Mouse (Mus musculus) right cerebral cortex, adult 18-20 months (tissue): ENCODE measurements at regions not wholly inside any gene's neighbourhood (a gene's known extent, or its start where the extent isn't known, plus 50 kb on each side); places are given as distances from the start of the nearest gene placed in this dataset.

Source experiments
- DNase-seq: peaks from one replicate; pipeline ENCODE4 v3.0.0; 2022; ENCODE audit warnings: mixed read lengths

- no peak for DNase-seq
These were observed 444.8 kb downstream of the Tox3 start for GRCm38 (mm10) chr8:89903346-89903745.

- peak; percentile 33 for DNase-seq
These were observed 475.4 kb downstream of the Tox3 start for GRCm38 (mm10) chr8:89872768-89873167.

- DNase-seq, result peak; percentile 32
These were observed 476.2 kb downstream of the Tox3 start for GRCm38 (mm10) chr8:89871966-89872365.

DNA sequence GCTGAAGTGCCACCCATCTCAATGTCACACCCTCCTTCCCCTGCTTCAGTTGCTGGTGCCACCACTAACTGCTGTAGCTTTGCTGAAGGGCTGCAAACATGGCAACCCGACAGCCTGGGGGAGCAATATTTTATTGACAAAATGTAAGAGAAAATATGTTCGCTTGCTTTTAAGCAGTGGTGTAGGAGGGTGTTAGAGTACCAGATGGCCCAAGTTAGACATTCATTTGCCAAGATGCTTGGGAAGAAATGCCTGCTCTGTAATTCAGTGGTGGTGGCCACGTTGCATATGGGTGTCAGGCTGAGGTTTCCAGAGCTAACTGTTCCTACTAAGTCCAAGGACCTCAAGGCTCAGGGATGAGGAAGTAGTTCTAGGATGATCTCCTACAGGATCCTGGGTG is 488.3 kb downstream of the Tox3 start:
- DNase-seq, result peak; percentile 58

DNA sequence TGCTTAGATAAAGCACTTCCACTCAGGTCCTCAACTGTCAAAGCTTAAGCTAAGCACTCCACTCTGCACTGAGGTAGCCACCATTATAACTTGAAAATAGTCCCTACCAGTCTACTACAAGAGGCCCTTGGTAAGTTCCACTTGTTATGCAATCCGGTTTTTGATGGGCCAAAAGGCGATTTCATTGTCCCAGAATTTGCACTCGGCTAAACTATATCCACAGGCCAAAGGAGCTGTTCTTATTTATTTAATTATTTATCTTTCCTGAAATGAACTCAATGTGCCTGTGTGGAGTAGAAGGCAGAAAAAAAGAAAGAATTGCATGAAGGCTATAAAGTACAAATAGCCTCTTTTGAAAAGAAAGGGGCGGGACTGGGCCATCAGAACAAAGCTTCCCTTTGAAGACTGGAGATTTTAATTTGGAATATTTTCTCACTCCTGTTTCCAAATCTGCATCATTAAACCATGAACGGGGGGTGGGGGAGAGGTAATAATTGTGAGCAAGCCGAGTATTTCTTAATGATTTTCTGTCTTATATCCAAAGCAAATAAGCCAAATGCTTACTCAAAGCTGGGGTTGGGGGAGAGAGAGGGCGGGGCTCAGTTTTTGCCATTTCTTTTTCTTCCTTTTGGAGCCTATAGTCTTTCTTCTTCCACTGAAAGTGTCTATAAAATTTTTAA is 489.3 kb downstream of the Tox3 start:
- DNase-seq, result no peak

GRCm38 (mm10) chr8:89855556-89855955 is 492.6 kb downstream of the Tox3 start:
- no peak for DNase-seq

DNA sequence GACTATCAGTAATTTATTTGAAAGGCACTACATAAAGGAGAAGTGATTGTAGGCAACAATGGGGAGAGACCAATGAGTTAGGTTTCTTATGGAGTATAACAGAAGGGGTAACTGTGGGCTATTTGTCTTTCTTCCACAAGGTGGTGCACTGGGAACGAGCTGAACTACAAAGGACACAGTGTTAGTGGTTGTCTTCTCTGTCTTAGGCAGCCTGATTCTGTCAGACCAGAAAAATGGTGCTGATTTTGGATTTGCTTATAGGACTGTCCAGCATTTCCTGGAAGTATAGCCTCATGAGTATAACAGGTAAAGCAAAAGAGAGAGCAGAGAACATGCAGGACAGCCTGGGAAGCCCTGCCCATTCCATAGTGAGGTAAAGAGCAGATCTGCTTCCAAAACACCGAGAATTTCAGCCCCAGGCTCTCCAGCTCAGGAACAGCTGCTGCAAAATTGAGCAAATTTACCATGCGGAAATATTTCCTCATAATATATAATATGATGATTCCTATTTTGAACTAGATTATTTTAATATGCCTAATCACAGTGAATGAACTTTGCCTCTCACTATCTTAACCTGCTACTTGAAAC is 497.8 kb downstream of the Tox3 start:
- peak; percentile 79 for DNase-seq

GRCm38 (mm10) chr8:89849416-89850208 is 498.5 kb downstream of the Tox3 start:
- DNase-seq, result peak; percentile 72

DNA sequence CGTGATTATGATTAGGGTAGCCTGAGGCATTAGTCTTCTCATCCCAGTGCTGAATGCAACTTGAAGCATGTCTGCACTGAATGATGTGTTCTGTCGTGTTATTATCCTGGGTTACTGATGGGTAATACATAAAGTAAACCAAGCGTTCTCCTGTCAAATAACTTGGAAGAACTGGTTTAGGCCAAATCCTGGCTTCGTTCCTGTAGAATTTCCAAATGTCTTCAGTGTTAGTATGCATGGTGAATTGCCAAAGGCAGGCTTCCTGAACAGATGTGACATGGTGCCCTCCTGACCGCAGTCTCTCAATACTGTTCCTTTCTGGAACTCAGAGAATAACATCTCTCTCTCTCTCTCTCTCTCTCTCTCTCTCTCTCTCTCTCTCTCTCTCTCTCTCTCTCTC is 509.6 kb downstream of the Tox3 start:
- no peak for DNase-seq

DNA sequence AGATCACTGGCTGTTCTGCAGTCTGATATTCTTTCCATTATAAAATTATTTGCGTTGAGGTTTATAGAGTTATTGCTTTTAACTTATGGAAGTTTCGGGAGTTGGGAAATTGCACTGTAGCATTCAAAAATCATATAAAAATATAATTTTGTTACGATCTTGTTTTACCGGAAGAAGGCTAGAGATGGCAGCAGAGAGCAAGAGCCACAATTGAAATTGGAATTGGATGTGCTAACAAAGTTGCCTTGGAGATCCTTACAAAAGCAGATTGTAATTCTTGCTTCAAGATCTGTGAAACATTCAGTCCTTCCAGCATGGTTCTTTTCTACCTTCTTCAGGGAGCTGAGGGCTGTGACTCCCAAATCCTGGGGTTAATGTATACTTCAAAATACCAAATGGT is 514.4 kb downstream of the Tox3 start:
- no peak for DNase-seq

DNA sequence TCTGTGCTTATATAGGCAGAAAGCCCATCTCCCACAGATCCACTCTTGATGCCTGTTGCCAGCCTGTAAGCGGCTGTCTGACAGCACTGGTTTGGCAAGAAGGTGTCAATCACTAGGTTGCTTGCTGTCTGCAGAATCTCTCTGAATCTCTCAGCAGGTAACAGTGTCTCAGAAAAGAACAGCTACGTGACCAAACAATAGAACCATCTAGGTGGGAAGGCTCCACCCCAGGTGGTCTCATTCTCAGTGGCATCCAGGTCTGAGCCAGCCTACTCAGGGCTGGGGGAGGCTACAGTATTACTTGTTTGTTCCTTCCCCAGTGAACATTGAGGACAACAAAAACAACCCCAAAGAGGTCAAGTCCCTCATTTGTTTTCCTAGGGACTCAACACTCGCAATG is 523.6 kb downstream of the Tox3 start:
- no peak for DNase-seq

GRCm38 (mm10) chr8:89823631-89824030 is 524.5 kb downstream of the Tox3 start:
- no peak for DNase-seq

DNA sequence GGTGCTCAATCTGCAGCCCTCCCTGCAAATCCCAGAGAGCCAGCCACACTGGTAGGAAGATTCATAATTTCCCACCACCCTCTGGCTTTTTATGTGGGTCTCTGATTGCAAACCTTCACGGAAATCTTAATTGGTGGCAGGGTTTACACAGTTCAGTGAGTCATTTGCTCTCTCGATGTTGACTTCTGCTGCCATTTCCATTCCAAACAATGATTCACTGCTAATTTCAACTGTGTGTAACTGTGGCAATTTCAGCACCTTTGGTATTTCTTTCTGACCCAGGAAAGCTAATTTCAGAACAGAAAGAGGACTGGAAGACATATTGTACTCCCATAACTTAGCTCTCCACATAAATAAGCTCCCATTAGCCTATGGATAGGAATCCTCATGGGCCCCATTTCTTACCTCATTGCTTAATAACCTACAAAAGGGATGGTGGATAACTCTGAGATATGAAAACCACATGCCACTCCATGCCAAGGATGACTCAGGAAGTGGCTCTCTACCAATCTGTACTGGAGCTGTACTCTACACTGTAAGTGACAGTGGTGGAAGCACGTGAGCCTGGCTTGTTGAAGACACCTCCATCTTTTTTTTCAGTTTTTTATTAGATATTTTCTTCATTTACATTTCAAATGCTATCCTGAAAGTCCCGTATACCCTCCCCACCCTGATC is 536.0 kb downstream of the Tox3 start:
- no peak for DNase-seq

GRCm38 (mm10) chr8:89788296-89788695 is 559.8 kb downstream of the Tox3 start:
- no peak for DNase-seq

DNA sequence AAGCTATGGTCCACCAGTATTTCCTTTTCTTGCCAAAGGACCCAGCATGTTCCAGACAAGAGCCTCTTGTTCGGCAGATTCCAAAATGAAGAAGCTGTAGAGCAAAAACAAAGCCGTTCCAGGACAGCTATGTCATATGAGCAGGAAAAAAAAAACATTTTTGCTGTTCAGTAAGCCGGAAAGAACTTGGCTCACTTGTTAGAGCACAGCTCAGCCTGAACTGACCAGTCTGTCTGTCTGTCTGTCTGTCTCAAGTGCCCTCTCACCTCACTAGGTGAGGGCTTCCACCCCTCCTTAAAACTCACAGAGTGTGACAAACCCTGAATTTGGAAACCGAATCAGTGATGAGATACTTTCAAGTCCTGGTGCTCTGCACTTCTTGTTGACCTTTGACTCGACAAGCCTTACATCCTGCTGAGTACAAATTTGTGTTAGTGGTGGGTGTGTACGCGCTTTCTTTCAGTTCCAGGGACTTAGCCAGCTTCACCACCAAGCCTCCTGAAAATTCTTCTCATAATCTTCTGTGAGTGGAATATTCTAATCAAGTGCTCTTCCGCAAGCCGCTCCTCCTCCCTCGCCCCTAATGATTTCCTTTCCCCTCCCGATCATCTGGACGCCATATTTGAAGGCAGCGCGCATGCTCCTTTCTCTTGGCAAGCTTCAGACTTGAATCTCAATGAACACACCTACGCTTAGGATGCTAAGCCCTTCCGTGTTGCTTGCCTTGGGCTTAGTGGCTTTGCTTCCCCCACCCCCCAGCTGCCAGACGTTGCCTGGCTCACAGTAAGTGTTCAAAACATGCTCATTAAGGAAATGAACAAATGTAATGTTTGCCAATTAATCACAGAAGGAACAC is 560.9 kb downstream of the Tox3 start:
- DNase-seq, result peak; percentile 58

- peak; percentile 68 for DNase-seq
These were observed 563.1 kb downstream of the Tox3 start for GRCm38 (mm10) chr8:89785011-89785410.

DNA sequence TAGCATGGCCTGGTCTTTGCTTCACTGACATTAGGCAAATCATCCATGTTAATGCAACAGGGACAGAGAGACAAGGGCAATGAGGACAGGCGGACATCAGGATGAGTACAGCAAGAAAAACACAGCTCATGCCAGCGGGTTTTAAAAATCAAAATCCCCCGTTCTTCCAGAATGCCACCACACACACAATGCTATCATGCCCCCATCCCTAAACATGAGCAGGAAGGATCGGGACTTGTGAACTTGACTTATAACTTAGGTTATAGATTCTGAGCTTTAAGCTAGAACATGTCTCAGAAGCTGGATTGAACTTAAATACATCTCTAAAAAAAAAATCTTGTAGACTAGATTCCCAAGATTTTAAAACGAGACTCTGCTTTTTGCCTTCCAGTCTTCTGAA is 564.8 kb downstream of the Tox3 start:
- DNase-seq, result no peak

DNA sequence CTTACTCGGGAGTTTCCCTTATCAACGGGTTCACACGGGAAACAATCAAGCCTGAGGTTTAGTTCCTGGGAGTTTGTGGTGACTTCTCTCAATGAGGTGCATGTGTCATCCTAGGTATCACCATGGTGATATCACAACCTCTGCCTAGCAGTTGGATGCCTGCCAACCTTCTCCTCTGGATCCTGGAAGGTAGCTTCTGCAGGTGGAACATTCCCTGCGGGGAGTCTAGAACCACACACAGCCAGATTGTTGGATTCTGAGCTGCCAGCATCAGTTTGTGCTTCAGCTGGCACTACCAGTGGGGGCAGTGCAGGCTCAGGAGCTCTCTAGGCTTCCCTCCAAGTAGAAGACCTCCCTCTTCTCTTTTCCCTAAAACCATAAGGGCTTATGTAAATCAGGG is 581.8 kb downstream of the Tox3 start:
- DNase-seq, result no peak

- no peak for DNase-seq
These were observed 588.6 kb downstream of the Tox3 start for GRCm38 (mm10) chr8:89759531-89759930.

GRCm38 (mm10) chr8:89758695-89759094 is 589.4 kb downstream of the Tox3 start:
- DNase-seq, result no peak

DNA sequence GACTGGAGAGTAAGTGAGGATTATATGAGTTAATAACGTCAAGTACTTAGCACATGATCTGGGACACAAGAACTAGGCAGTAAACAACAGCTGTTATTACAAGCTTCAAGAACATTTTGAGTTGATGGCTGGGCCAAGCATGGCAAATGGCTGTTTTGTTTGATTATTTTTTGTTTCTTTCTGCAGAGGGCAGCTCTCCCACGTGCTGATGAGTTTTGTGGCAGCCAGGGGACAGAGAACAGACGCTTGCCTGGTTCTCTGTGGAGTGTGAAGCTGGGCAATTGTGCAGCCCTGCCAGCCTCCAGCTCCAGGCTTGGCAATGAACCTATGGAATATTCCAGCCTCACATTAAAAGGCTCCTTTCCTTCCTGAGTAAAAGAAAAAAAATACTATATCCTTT is 592.2 kb downstream of the Tox3 start:
- peak; percentile 14 for DNase-seq

DNA sequence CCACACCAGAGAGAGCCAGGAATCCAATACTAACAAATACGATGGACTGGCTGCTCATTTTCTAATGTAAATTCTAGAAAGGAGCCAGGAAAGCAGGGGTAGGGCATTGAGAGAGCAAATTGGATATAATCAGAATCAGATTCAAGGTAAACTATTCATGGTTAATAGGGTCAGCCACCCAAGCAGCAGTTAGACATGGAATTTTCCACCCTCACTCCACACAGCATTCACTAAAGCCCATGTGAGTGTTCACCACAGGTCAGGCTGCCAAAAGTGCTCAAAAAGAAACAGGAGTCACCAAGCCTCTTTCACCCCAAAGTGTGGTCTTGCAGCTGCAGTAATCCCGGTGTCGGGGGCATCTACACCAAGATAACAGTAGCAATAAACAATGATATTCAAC is 596.9 kb downstream of the Tox3 start:
- DNase-seq, result no peak

- DNase-seq, result no peak
These were observed 600.4 kb downstream of the Tox3 start for GRCm38 (mm10) chr8:89747726-89748125.
